Mouse (Mus musculus) myocyte (in vitro differentiated cells): Measurements from ENCODE around the gene Capzb. TPM values are rescaled to one million over a fixed set of nuclear protein-coding genes. Genes with fewer than 3 reads are reported as not detected.
A peak's percentile ranks its signal among the peaks of the same experiment; 100 is the strongest.

ENCODE experiments used
- H3K27me3 ChIP-seq: one replicate; pipeline ENCODE4 v1.6.1; 2011; ENCODE audit not compliant: control insufficient read depth, insufficient read depth, insufficient read length
- H3K36me3 ChIP-seq: one replicate; pipeline ENCODE4 v1.6.1; 2011; ENCODE audit not compliant: control insufficient read depth, insufficient read depth
- H3K4me2 ChIP-seq: one replicate; pipeline ENCODE4 v1.6.1; 2011; ENCODE audit warnings: low read depth, control low read depth
- H3K4me3 ChIP-seq: one replicate; pipeline ENCODE4 v1.5.1; 2011; ENCODE audit warnings: mild to moderate bottlenecking, control low read depth, moderate library complexity
- H3K79me2 ChIP-seq: one replicate; pipeline ENCODE4 v1.6.1; 2011; ENCODE audit not compliant: control insufficient read depth, insufficient read depth
- H3ac ChIP-seq: one replicate; pipeline ENCODE4 v1.6.1; 2011; ENCODE audit not compliant: control insufficient read depth, insufficient read length
- CEBPB ChIP-seq: IDR thresholded peaks from 2 replicates; pipeline ENCODE4 v1.6.1; 2011; ENCODE audit warnings: mild to moderate bottlenecking, moderate library complexity; ENCODE audit not compliant: poor library complexity, insufficient read depth, severe bottlenecking
- E2F4 ChIP-seq: IDR thresholded peaks from one replicate; pipeline ENCODE4 v1.6.1; 2011; ENCODE audit warnings: mild to moderate bottlenecking, control low read depth, moderate library complexity; ENCODE audit not compliant: insufficient read depth
- MAX ChIP-seq: IDR thresholded peaks from one replicate; pipeline ENCODE4 v1.6.1; 2011; ENCODE audit warnings: low read depth, mild to moderate bottlenecking, control low read depth
- MYOD1 ChIP-seq, 3 experiments: IDR thresholded peaks; one replicate each; pipeline ENCODE4 v1.6.1; 2011; ENCODE audit warnings: control low read depth in 2 of 3, low read depth in 2 of 3, mild to moderate bottlenecking in 2 of 3, moderate library complexity in 1 of 3; ENCODE audit not compliant: insufficient read length in 2 of 3, control insufficient read depth in 1 of 3
- MYOG ChIP-seq, 3 experiments: IDR thresholded peaks; one replicate each; pipeline ENCODE4 v1.6.1; 2011; ENCODE audit warnings: control low read depth in 2 of 3, low read depth in 2 of 3, mild to moderate bottlenecking in 2 of 3; ENCODE audit not compliant: insufficient read length in 2 of 3, control insufficient read depth in 1 of 3, insufficient read depth in 1 of 3
- POLR2A ChIP-seq: IDR thresholded peaks from one replicate; pipeline ENCODE4 v1.6.1; 2011; ENCODE audit warnings: low read depth, mild to moderate bottlenecking, control low read depth, moderate library complexity; ENCODE audit not compliant: insufficient read length
- POLR2AphosphoS2 ChIP-seq: IDR thresholded peaks from one replicate; pipeline ENCODE4 v1.6.1; 2011; ENCODE audit warnings: low read depth, control low read depth; ENCODE audit not compliant: insufficient read length
- REST ChIP-seq: IDR thresholded peaks from one replicate; pipeline ENCODE4 v1.6.1; 2011; ENCODE audit warnings: mild to moderate bottlenecking, control low read depth, moderate library complexity; ENCODE audit not compliant: insufficient read depth, insufficient read length
- SRF ChIP-seq: IDR thresholded peaks from one replicate; pipeline ENCODE4 v1.6.1; 2011; ENCODE audit warnings: low read depth; ENCODE audit not compliant: control insufficient read depth, insufficient read length
- TCF12 ChIP-seq: IDR thresholded peaks from one replicate; pipeline ENCODE4 v1.6.1; 2011; ENCODE audit warnings: mild to moderate bottlenecking, control low read depth; ENCODE audit not compliant: poor library complexity, insufficient read depth, severe bottlenecking
- TCF3 ChIP-seq: IDR thresholded peaks from one replicate; pipeline ENCODE4 v1.6.1; 2011; ENCODE audit warnings: low read depth, control low read depth; ENCODE audit not compliant: insufficient read length
- USF1 ChIP-seq: IDR thresholded peaks from one replicate; pipeline ENCODE4 v1.6.1; 2011; ENCODE audit warnings: low read depth, mild to moderate bottlenecking, control low read depth, moderate library complexity
- polyA plus RNA-seq: library from polyadenylated mRNA; unstranded; fragments of >200 nt; fragmentation: generic; extraction: Trizol; gene quantifications from one replicate; pipeline ENCODE4 v1.2.1, GENCODE M21; 2012; ENCODE audit warnings: missing spikeins

The Capzb gene
- polyA plus RNA-seq, 1 experiment = 247 TPM

GRCm38 (mm10) chr4:139233146-139233495 lies 40.4 kb downstream of the Capzb start:
- H3K36me3 ChIP-seq = no peaks in the 10 kb centered on the region
- H3K79me2 ChIP-seq = peaks cover 89% of the 10 kb centered on the region
- H3ac ChIP-seq = no peak overlapping the region
- no peaks in the 10 kb centered on the region for H3K27me3 ChIP-seq
- peak overlapping the region; percentile 51 for H3K4me2 ChIP-seq
- TF ChIP-seq POLR2AphosphoS2 (no peak), CEBPB (no peak), E2F4 (no peak), REST (no peak), USF1 (no peak), SRF (no peak), TCF12 (no peak), MYOG (IDR thresholded peaks at IDR 0.05; ENCODE audit: control insufficient read depth in 1 of 3, insufficient read depth in 1 of 3, insufficient read length in 2 of 3, low read depth in 2 of 3) (no peak), MYOD1 (IDR thresholded peaks at IDR 0.05; ENCODE audit: control insufficient read depth in 1 of 3, insufficient read length in 2 of 3, low read depth in 2 of 3) (no peak), POLR2A (no peak), TCF3 (no peak), MAX (no peak)
- no peak overlapping the region for H3K4me3 ChIP-seq

GRCm38 (mm10) chr4:139233755-139234254 lies 41.1 kb downstream of the Capzb start:
- peaks cover 87% of the 10 kb centered on the region for H3K79me2 ChIP-seq

GRCm38 (mm10) chr4:139234261-139234660 lies 41.6 kb downstream of the Capzb start:
- Histone ChIP-seq H3K36me3 (no peaks in the 10 kb centered on the region), H3K27me3 (no peaks in the 10 kb centered on the region), H3ac (no peak overlapping the region), H3K79me2 (peaks cover 82% of the 10 kb centered on the region), H3K4me2 (no peak overlapping the region), H3K4me3 (no peak overlapping the region)
- no peak for TF ChIP-seq SRF
- no peak for TF ChIP-seq MYOG (IDR thresholded peaks at IDR 0.05; ENCODE audit: control insufficient read depth in 1 of 3, insufficient read depth in 1 of 3, insufficient read length in 2 of 3, low read depth in 2 of 3)
- no peak for TF ChIP-seq E2F4
- TF ChIP-seq REST = no peak
- TF ChIP-seq POLR2A = no peak
- no peak for TF ChIP-seq CEBPB
- TF ChIP-seq POLR2AphosphoS2 = no peak
- no peak for TF ChIP-seq TCF12
- TF ChIP-seq TCF3 = no peak
- TF ChIP-seq USF1 = no peak
- TF ChIP-seq MYOD1 (IDR thresholded peaks at IDR 0.05; ENCODE audit: control insufficient read depth in 1 of 3, insufficient read length in 2 of 3, low read depth in 2 of 3) = no peak
- no peak for TF ChIP-seq MAX

More at GRCm38 (mm10) chr4:139233755-139234254, 41.1 kb downstream of the Capzb start:
- Histone ChIP-seq H3ac (no peak overlapping the region), H3K27me3 (no peaks in the 10 kb centered on the region), H3K36me3 (no peaks in the 10 kb centered on the region), H3K4me3 (no peak overlapping the region), H3K4me2 (peak overlapping the region; percentile 51)
- no peak for TF ChIP-seq USF1
- TF ChIP-seq TCF12 = no peak
- no peak for TF ChIP-seq MYOG (IDR thresholded peaks at IDR 0.05; ENCODE audit: control insufficient read depth in 1 of 3, insufficient read depth in 1 of 3, insufficient read length in 2 of 3, low read depth in 2 of 3)
- no peak for TF ChIP-seq POLR2AphosphoS2
- TF ChIP-seq SRF = no peak
- no peak for TF ChIP-seq TCF3
- no peak for TF ChIP-seq E2F4
- no peak for TF ChIP-seq CEBPB
- no peak for TF ChIP-seq MYOD1 (IDR thresholded peaks at IDR 0.05; ENCODE audit: control insufficient read depth in 1 of 3, insufficient read length in 2 of 3, low read depth in 2 of 3)
- no peak for TF ChIP-seq POLR2A
- no peak for TF ChIP-seq REST
- no peak for TF ChIP-seq MAX

- Histone ChIP-seq H3K27me3 (no peaks in the 10 kb centered on the region), H3K79me2 (peaks cover 75% of the 10 kb centered on the region), H3K4me2 (no peak overlapping the region), H3K36me3 (peaks cover 6% of the 10 kb centered on the region), H3ac (no peak overlapping the region), H3K4me3 (no peak overlapping the region)
- TF ChIP-seq CEBPB = no peak
- TF ChIP-seq USF1 = no peak
- TF ChIP-seq MAX = no peak
- TF ChIP-seq MYOD1 (IDR thresholded peaks at IDR 0.05; ENCODE audit: control insufficient read depth in 1 of 3, insufficient read length in 2 of 3, low read depth in 2 of 3) = no peak
- TF ChIP-seq POLR2AphosphoS2 = no peak
- no peak for TF ChIP-seq MYOG (IDR thresholded peaks at IDR 0.05; ENCODE audit: control insufficient read depth in 1 of 3, insufficient read depth in 1 of 3, insufficient read length in 2 of 3, low read depth in 2 of 3)
- no peak for TF ChIP-seq REST
- no peak for TF ChIP-seq POLR2A
- no peak for TF ChIP-seq SRF
- TF ChIP-seq TCF12 = no peak
- no peak for TF ChIP-seq E2F4
- TF ChIP-seq TCF3 = no peak
These were observed 42.9 kb downstream of the Capzb start for GRCm38 (mm10) chr4:139235556-139235955.
